Mouse (Mus musculus): ENCODE data around the gene Slc22a4. TPM values are rescaled to one million over a fixed set of nuclear protein-coding genes. Genes with fewer than 3 reads are reported as not detected.
A peak's percentile ranks its signal among the peaks of the same experiment; 100 is the strongest.
"Not testable (repeated sequence)": the region's sequence is repeated elsewhere in the genome, so short reads cannot be mapped to it uniquely, and the experiment has no call there.

Slc22a4 gene
- polyA plus RNA-seq, 2 experiments: 24.4 to 34.0 TPM

GRCm38 (mm10) chr11:53988081-53988480 is 39.8 kb downstream of the Slc22a4 start:
- Histone ChIP-seq H3K27ac (no peak overlapping the region), H3K4me2 (ENCODE audit: low read depth) (no peak overlapping the region), H3K27me3 (ENCODE audit: control insufficient read depth, insufficient read depth, low read length) (no peaks in the 10 kb centered on the region), H3K9ac (replicated peaks) (no peak overlapping the region), H3K36me3 (replicated peaks; ENCODE audit: control insufficient read depth, insufficient read depth, low read depth) (peaks cover 95% of the 10 kb centered on the region), H3K4me3 (ENCODE audit: insufficient read depth in 1 of 2, low read depth in 2 of 2, low read length in 2 of 2) (no peak overlapping the region), H3K4me1 (replicated peaks; ENCODE audit: control insufficient read depth in 2 of 2, insufficient read depth in 2 of 2, low read length in 1 of 2) (no peaks in the 10 kb centered on the region), H3K9me3 (ENCODE audit: control insufficient read depth, low read length) (no peaks in the 10 kb centered on the region)
- no peak for TF ChIP-seq CTCF (IDR thresholded peaks at IDR 0.05; ENCODE audit: low read depth)
- TF ChIP-seq EP300 (IDR thresholded peaks at IDR 0.05; ENCODE audit: low read depth): no peak
- WGBS (ENCODE audit: insufficient replicate concordance): 69% methylated on average over 4 of the region's 4 CpGs
- DNase-seq (ENCODE audit: low read depth in 3 of 3, low spot score in 3 of 3) (no peak), ATAC-seq (ENCODE audit: insufficient read depth) (no peak)

DNA sequence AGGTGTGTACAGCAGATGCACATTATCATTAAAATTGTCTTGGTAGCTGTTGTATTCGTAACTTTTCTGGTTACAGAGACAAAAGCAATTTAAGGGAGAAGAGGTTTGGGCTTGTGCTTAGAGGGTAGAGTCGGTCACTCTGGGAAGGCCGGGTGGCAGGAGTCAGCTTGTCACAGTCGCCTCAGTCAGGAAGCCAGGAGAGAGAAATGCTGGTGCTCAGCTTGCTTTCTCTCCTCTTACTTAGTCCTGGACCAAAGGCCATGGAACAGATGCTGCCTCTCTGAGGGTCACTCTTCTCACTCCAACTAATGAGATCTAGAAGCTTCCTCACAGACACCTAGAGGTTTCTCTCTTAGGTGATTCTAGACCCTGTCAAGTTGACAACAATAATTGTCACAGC is 46.5 kb downstream of the Slc22a4 start:
- H3K9me3 ChIP-seq (ENCODE audit: control insufficient read depth, low read length): no peaks in the 10 kb centered on the region
- no peak overlapping the region for H3K9ac ChIP-seq (replicated peaks)
- DNase-seq (ENCODE audit: low read depth in 3 of 3, low spot score in 3 of 3): no peak
- H3K4me1 ChIP-seq (replicated peaks; ENCODE audit: control insufficient read depth in 2 of 2, insufficient read depth in 2 of 2, low read length in 1 of 2): peaks cover 0 to 6% of the 10 kb centered on the region in 2 experiments; a peak in 2 of 4 replicates
- ATAC-seq (ENCODE audit: insufficient read depth): no peak
- H3K4me3 ChIP-seq (ENCODE audit: insufficient read depth in 1 of 2, low read depth in 2 of 2, low read length in 2 of 2): no peak overlapping the region
- 88% methylated on average over 4 of the region's 4 CpGs for WGBS (ENCODE audit: insufficient replicate concordance)
- peaks cover 31% of the 10 kb centered on the region for H3K36me3 ChIP-seq (replicated peaks; ENCODE audit: control insufficient read depth, insufficient read depth, low read depth)
- no peaks in the 10 kb centered on the region; the same call in 1 of the 2 replicates for H3K27me3 ChIP-seq (ENCODE audit: control insufficient read depth, insufficient read depth, low read length)
- no peak overlapping the region for H3K4me2 ChIP-seq (ENCODE audit: low read depth)
- TF ChIP-seq EP300 (IDR thresholded peaks at IDR 0.05; ENCODE audit: low read depth) (no peak), CTCF (IDR thresholded peaks at IDR 0.05; ENCODE audit: low read depth) (no peak)
- H3K27ac ChIP-seq: no peak overlapping the region

- peak; percentile 93 for ATAC-seq (ENCODE audit: insufficient read depth)
- H3K9ac ChIP-seq (replicated peaks): peak within 1 kb of the TSS; percentile 23
- H3K27ac ChIP-seq: no peak within 1 kb of the TSS
Measured at GRCm38 (mm10) chr11:53979788-53980621, 47.9 kb downstream of the Slc22a4 start, which contains the start of gene Slc22a21. Slc22a21 (minus strand) TSS chr11:53980332.

DNA sequence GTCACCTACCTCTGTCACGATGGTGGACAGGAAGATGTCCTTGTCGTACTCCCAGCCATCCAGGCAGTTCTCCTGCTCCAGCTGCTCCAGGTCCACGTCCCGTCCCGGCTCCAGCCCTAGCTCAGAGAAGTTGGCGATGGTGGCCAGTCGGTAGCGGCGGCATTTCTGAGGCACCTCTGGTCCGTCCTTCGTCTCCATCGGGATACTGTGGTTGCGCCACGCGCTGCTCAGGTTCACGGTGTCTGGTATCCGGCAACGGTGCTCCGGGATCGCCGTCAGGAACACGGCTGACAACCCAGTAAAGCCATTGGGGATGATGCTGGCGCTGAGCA is 48.5 kb downstream of the Slc22a4 start:
- not testable (repeated sequence) for H3K27ac ChIP-seq; H3K27me3 ChIP-seq (ENCODE audit: control insufficient read depth, insufficient read depth, low read length); H3K4me1 ChIP-seq (replicated peaks; ENCODE audit: control insufficient read depth in 2 of 2, insufficient read depth in 2 of 2, low read length in 1 of 2); H3K9me3 ChIP-seq (ENCODE audit: control insufficient read depth, low read length); DNase-seq (ENCODE audit: low read depth in 3 of 3, low spot score in 3 of 3); ATAC-seq (ENCODE audit: insufficient read depth)
- under 1% methylated on average over 23 of the region's 23 CpGs for WGBS (ENCODE audit: insufficient replicate concordance)
- peak overlapping the region; percentile 58 to 66 for H3K4me3 ChIP-seq (ENCODE audit: insufficient read depth in 1 of 2, low read depth in 2 of 2, low read length in 2 of 2)
- H3K4me2 ChIP-seq (ENCODE audit: low read depth): peak overlapping the region; percentile 94
- peak overlapping the region; percentile 23 for H3K9ac ChIP-seq (replicated peaks)
- peaks cover 12% of the 10 kb centered on the region for H3K36me3 ChIP-seq (replicated peaks; ENCODE audit: control insufficient read depth, insufficient read depth, low read depth)

More at GRCm38 (mm10) chr11:53979788-53980621, 47.9 kb downstream of the Slc22a4 start, which contains the start of gene Slc22a21:
- no peaks in the 10 kb centered on the region for H3K9me3 ChIP-seq (ENCODE audit: control insufficient read depth, low read length)
- peak; percentile 65 to 78 (median 68) for DNase-seq (ENCODE audit: low read depth in 3 of 3, low spot score in 3 of 3)
- TF ChIP-seq CTCF (IDR thresholded peaks at IDR 0.05; ENCODE audit: low read depth) (no peak), EP300 (IDR thresholded peaks at IDR 0.05; ENCODE audit: low read depth) (no peak)
- H3K4me2 ChIP-seq (ENCODE audit: low read depth): peak within 1 kb of the TSS; percentile 94
- H3K4me3 ChIP-seq (ENCODE audit: insufficient read depth in 1 of 2, low read depth in 2 of 2, low read length in 2 of 2): peak within 1 kb of the TSS; percentile 58 to 66
- WGBS (ENCODE audit: insufficient replicate concordance): 2% methylated on average over 73 of the region's 73 CpGs
- H3K36me3 ChIP-seq (replicated peaks; ENCODE audit: control insufficient read depth, insufficient read depth, low read depth): peaks cover 18% of the 10 kb centered on the region
- H3K4me1 ChIP-seq (replicated peaks; ENCODE audit: control insufficient read depth in 2 of 2, insufficient read depth in 2 of 2, low read length in 1 of 2): peaks cover 0 to 6% of the 10 kb centered on the region in 2 experiments; a peak in 2 of 4 replicates
- H3K27me3 ChIP-seq (ENCODE audit: control insufficient read depth, insufficient read depth, low read length): no peaks in the 10 kb centered on the region; the same call in 1 of the 2 replicates

DNA sequence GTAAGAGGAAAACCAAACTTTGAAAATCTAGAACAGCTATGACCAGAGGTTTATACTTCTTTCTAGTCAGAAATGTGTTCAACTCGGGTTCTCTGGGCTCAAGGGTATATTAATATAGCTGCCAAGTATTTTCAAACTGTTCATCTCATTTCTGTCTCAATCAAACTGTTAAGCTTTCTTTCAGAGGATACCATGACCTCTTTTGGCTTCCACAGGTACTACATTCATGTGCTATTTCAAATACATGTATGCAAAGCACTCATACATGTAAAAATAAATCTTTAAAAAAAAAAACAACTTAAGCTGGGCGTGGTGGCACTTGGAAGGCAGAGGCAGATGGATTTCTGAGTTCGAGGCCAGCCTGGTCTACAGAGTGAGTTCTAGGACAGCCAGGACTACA is 50.2 kb downstream of the Slc22a4 start:
- 48% methylated on average over 3 of the region's 3 CpGs for WGBS (ENCODE audit: insufficient replicate concordance)
- no peak overlapping the region for H3K27ac ChIP-seq
- H3K9me3 ChIP-seq (ENCODE audit: control insufficient read depth, low read length): no peaks in the 10 kb centered on the region
- peaks cover 0 to 6% of the 10 kb centered on the region in 2 experiments; a peak in 2 of 4 replicates for H3K4me1 ChIP-seq (replicated peaks; ENCODE audit: control insufficient read depth in 2 of 2, insufficient read depth in 2 of 2, low read length in 1 of 2)
- no peak overlapping the region for H3K4me3 ChIP-seq (ENCODE audit: insufficient read depth in 1 of 2, low read depth in 2 of 2, low read length in 2 of 2)
- ATAC-seq (ENCODE audit: insufficient read depth): no peak
- no peak overlapping the region for H3K4me2 ChIP-seq (ENCODE audit: low read depth)
- DNase-seq (ENCODE audit: low read depth in 3 of 3, low spot score in 3 of 3): no peak
- H3K36me3 ChIP-seq (replicated peaks; ENCODE audit: control insufficient read depth, insufficient read depth, low read depth): no peaks in the 10 kb centered on the region; the same call in 1 of the 2 replicates
- no peak for TF ChIP-seq CTCF (IDR thresholded peaks at IDR 0.05; ENCODE audit: low read depth)
- TF ChIP-seq EP300 (IDR thresholded peaks at IDR 0.05; ENCODE audit: low read depth): no peak
- no peaks in the 10 kb centered on the region; the same call in 1 of the 2 replicates for H3K27me3 ChIP-seq (ENCODE audit: control insufficient read depth, insufficient read depth, low read length)
- H3K9ac ChIP-seq (replicated peaks): no peak overlapping the region
